Mouse (Mus musculus) mouse trophoblast stem cell (cell line): Measurements from ENCODE around the gene Pigu.

Experiments
- in situ Hi-C, 2 experiments: fragments of 300-500 bp; cut with MseI, MboI; formaldehyde crosslinking; loops; 2 replicates in 1 of 2; 3 replicates in 1 of 2; pipeline ENCODE4 v1.15.1; 2025

Pigu gene

GRCm38 (mm10) chr2:155287456-155288250 is 69.6 kb downstream of the Pigu start:
- in situ Hi-C loops, result no loop called here

GRCm38 (mm10) chr2:155285744-155286143 is 71.5 kb downstream of the Pigu start:
- in situ Hi-C loops, result no loop called here

- in situ Hi-C loops, result no loop called here
Measured at GRCm38 (mm10) chr2:155284647-155285046, 72.6 kb downstream of the Pigu start.

GRCm38 (mm10) chr2:155283793-155284192 is 73.4 kb downstream of the Pigu start:
- in situ Hi-C loops, result no loop called here

- in situ Hi-C loops, result no loop called here
Measured at GRCm38 (mm10) chr2:155280116-155280515, 77.1 kb downstream of the Pigu start.

- in situ Hi-C loops, result no loop called here
Measured at GRCm38 (mm10) chr2:155279163-155279562, 78.1 kb downstream of the Pigu start.

- in situ Hi-C loops, result no loop called here
Measured at GRCm38 (mm10) chr2:155278361-155278760, 78.9 kb downstream of the Pigu start.

GRCm38 (mm10) chr2:155277721-155278120 is 79.5 kb downstream of the Pigu start:
- in situ Hi-C loops, result no loop called here

- in situ Hi-C loops, result no loop called here
Measured at GRCm38 (mm10) chr2:155276621-155277175, 80.5 kb downstream of the Pigu start.

- in situ Hi-C loops, result no loop called here
Measured at GRCm38 (mm10) chr2:155276195-155276594, 81.0 kb downstream of the Pigu start, which contains the start of gene Map1lc3a. Gene Map1lc3a (plus strand): TSS chr2:155276297.

GRCm38 (mm10) chr2:155273603-155274002 is 83.6 kb downstream of the Pigu start:
- in situ Hi-C loops, result no loop called here

GRCm38 (mm10) chr2:155272396-155273170 is 84.6 kb downstream of the Pigu start:
- in situ Hi-C loops, result no loop called here

- in situ Hi-C loops, result no loop called here
Measured at GRCm38 (mm10) chr2:155271957-155272356, 85.3 kb downstream of the Pigu start.

- in situ Hi-C loops, result no loop called here
Measured at GRCm38 (mm10) chr2:155266896-155267295, 90.3 kb downstream of the Pigu start.

GRCm38 (mm10) chr2:155265526-155265925 is 91.7 kb downstream of the Pigu start:
- in situ Hi-C loops, result no loop called here

GRCm38 (mm10) chr2:155249588-155249987 is 107.6 kb downstream of the Pigu start:
- in situ Hi-C loops, result no loop called here

- in situ Hi-C loops, result no loop called here
Measured at GRCm38 (mm10) chr2:155248718-155249117, 108.5 kb downstream of the Pigu start.

- in situ Hi-C loops, result no loop called here
Measured at GRCm38 (mm10) chr2:155248206-155248605, 109.0 kb downstream of the Pigu start.

- in situ Hi-C loops, result no loop called here
Measured at GRCm38 (mm10) chr2:155246231-155246630, 111.0 kb downstream of the Pigu start.

GRCm38 (mm10) chr2:155242296-155242855 is 114.9 kb downstream of the Pigu start:
- in situ Hi-C loops, result no loop called here

- in situ Hi-C loops, result no loop called here
Measured at GRCm38 (mm10) chr2:155240915-155241314, 116.3 kb downstream of the Pigu start.

GRCm38 (mm10) chr2:155237276-155237675 is 120.0 kb downstream of the Pigu start:
- in situ Hi-C loops, result no loop called here
